Comparison of ENCODE assay signal across 32 mouse cellular contexts in genomic region chr14:81193689-81194088, GRCm38 (mm10).
"Had no signal": no experiment of that assay in that cellular context is flagged by ENCODE, and none has a peak within 500 bp of the region (broad histone marks: within the 10 kb centered on the region; RNA-seq: fewer than 3 reads in every experiment).

No protein-coding gene starts in this region.

- H3K9ac ChIP-seq: limb, embryonic 12.5 days; limb, embryonic 13.5 days; limb, embryonic 15.5 days; liver, embryonic 12.5 days; liver, embryonic 13.5 days; liver, embryonic 14.5 days; liver, embryonic 15.5 days; liver, postnatal 0 days; lung, embryonic 14.5 days; lung, embryonic 15.5 days; midbrain, embryonic 12.5 days; midbrain, embryonic 13.5 days; midbrain, embryonic 15.5 days; neural tube, embryonic 12.5 days had no signal

- H3K4me3 ChIP-seq: limb, embryonic 10.5 days; limb, embryonic 12.5 days; limb, embryonic 13.5 days; limb, embryonic 15.5 days; liver, embryonic 12.5 days; liver, embryonic 13.5 days; liver, embryonic 15.5 days; lung, embryonic 15.5 days; megakaryocyte, embryonic 14.5 days; midbrain, embryonic 10.5 days; midbrain, embryonic 12.5 days; midbrain, embryonic 13.5 days; midbrain, embryonic 15.5 days; myocyte; neural tube, embryonic 12.5 days had no signal

- H3K27ac ChIP-seq: limb, embryonic 10.5 days; limb, embryonic 12.5 days; limb, embryonic 13.5 days; limb, embryonic 15.5 days; liver, embryonic 12.5 days; liver, embryonic 13.5 days; liver, embryonic 14.5 days; liver, embryonic 15.5 days; lung, embryonic 15.5 days; macrophage; midbrain, embryonic 10.5 days; midbrain, embryonic 12.5 days; midbrain, embryonic 13.5 days; midbrain, embryonic 15.5 days; neural tube, embryonic 12.5 days had no signal

- ATAC-seq: liver, embryonic 12.5 days; liver, postnatal 0 days; lung, postnatal 0 days; midbrain, embryonic 13.5 days; midbrain, embryonic 15.5 days; midbrain, embryonic 16.5 days had no signal

- H3K36me3 ChIP-seq: limb, embryonic 10.5 days; limb, embryonic 12.5 days; limb, embryonic 13.5 days; limb, embryonic 15.5 days; liver, embryonic 12.5 days; liver, embryonic 13.5 days; liver, embryonic 15.5 days; lung, embryonic 15.5 days; midbrain, embryonic 10.5 days; midbrain, embryonic 12.5 days; midbrain, embryonic 13.5 days; midbrain, embryonic 15.5 days; neural tube, embryonic 12.5 days had no signal

- H3K9me3 ChIP-seq: limb, embryonic 10.5 days; limb, embryonic 12.5 days; limb, embryonic 13.5 days; limb, embryonic 15.5 days; liver, embryonic 12.5 days; liver, embryonic 13.5 days; liver, embryonic 15.5 days; lung, embryonic 15.5 days; megakaryocyte, embryonic 14.5 days; midbrain, embryonic 10.5 days; midbrain, embryonic 12.5 days; midbrain, embryonic 13.5 days; midbrain, embryonic 15.5 days; neural tube, embryonic 12.5 days had no signal

- H3K4me1 ChIP-seq: limb, embryonic 10.5 days; limb, embryonic 12.5 days; limb, embryonic 13.5 days; limb, embryonic 15.5 days; liver, embryonic 12.5 days; liver, embryonic 13.5 days; liver, embryonic 15.5 days; lung, embryonic 15.5 days; megakaryocyte, embryonic 14.5 days; midbrain, embryonic 10.5 days; midbrain, embryonic 12.5 days; midbrain, embryonic 13.5 days; midbrain, embryonic 15.5 days; neural tube, embryonic 12.5 days had no signal

- DNase-seq: left cerebral cortex, postnatal 4 days; liver; liver, embryonic 13.5 days; liver, postnatal 0 days; lung, adult 18-20 months; lung, adult 2 months; lung, embryonic 14.5 days; lung, postnatal 10 days; lung, postnatal 14 days; lung, postnatal 36 days; lung, postnatal 4 days; midbrain, embryonic 14.5 days had no signal

- H3K27me3 ChIP-seq: limb, embryonic 12.5 days; limb, embryonic 13.5 days; limb, embryonic 15.5 days; liver, embryonic 12.5 days; liver, embryonic 13.5 days; liver, embryonic 15.5 days; lung, embryonic 15.5 days; megakaryocyte, embryonic 14.5 days; midbrain, embryonic 12.5 days; midbrain, embryonic 13.5 days; midbrain, embryonic 15.5 days; neural tube, embryonic 12.5 days had no signal

- H3K4me2 ChIP-seq: limb, embryonic 12.5 days; limb, embryonic 13.5 days; limb, embryonic 15.5 days; liver, embryonic 11.5 days; liver, embryonic 12.5 days; liver, embryonic 13.5 days; liver, embryonic 15.5 days; lung, embryonic 14.5 days; lung, embryonic 15.5 days; midbrain, embryonic 11.5 days; midbrain, embryonic 12.5 days; midbrain, embryonic 13.5 days; midbrain, embryonic 15.5 days; neural tube, embryonic 12.5 days had no signal
